Mouse (Mus musculus) ES-E14 (cell line): ENCODE measurements around the gene Slc26a1. TPM values are rescaled to one million over a fixed set of nuclear protein-coding genes. Genes with fewer than 3 reads are reported as not detected.

Source experiments
- DNase-seq: peaks from one replicate; pipeline ENCODE4 v3.0.0-alpha.2; 2013; ENCODE audit warnings: low read depth, low spot score
- H3K27ac ChIP-seq: 2 replicates; pipeline ENCODE4 v1.5.1; 2012; ENCODE audit warnings: low read depth, mild to moderate bottlenecking, low read length, moderate library complexity, mixed read lengths; ENCODE audit not compliant: poor library complexity, insufficient read depth, severe bottlenecking
- H3K36me3 ChIP-seq: 2 replicates; pipeline ENCODE4 v1.6.1; 2012; ENCODE audit warnings: mild to moderate bottlenecking, low read length, moderate library complexity, mixed read lengths; ENCODE audit not compliant: control insufficient read depth, poor library complexity, insufficient read depth, severe bottlenecking
- H3K4me1 ChIP-seq, 2 experiments: fragments of 150-350 bp in 1 of 2; sonication (generic) in 1 of 2; 2 replicates each; pipeline ENCODE4 v1.6.1; 2012; ENCODE audit warnings: low read length in 2 of 2, mild to moderate bottlenecking in 1 of 2, mixed read lengths in 1 of 2; ENCODE audit not compliant: control insufficient read depth in 2 of 2, insufficient read depth in 2 of 2, poor library complexity in 1 of 2
- H3K4me3 ChIP-seq, 2 experiments: fragments of 150-350 bp in 1 of 2; sonication (generic) in 1 of 2; 2 replicates each; pipeline ENCODE4 v1.5.1; 2012; ENCODE audit warnings: low read length in 2 of 2, low read depth in 1 of 2, mild to moderate bottlenecking in 1 of 2, mixed read lengths in 1 of 2; ENCODE audit not compliant: insufficient read depth in 1 of 2, poor library complexity in 1 of 2, severe bottlenecking in 1 of 2
- H3K9ac ChIP-seq: 2 replicates; pipeline ENCODE4 v1.6.1; 2012; ENCODE audit warnings: low read depth, mild to moderate bottlenecking, low read length, mixed read lengths; ENCODE audit not compliant: poor library complexity, insufficient read depth, severe bottlenecking
- H3K9me3 ChIP-seq: fragments of 150-350 bp; sonication (generic); 2 replicates; pipeline ENCODE4 v1.6.1; 2012; ENCODE audit warnings: low read depth, mild to moderate bottlenecking, low read length; ENCODE audit not compliant: control insufficient read depth, insufficient read depth
- CHD2 ChIP-seq: IDR thresholded peaks from 2 replicates; pipeline ENCODE4 v1.6.1; 2014; ENCODE audit warnings: mild to moderate bottlenecking, low read depth, low read length, inconsistent platforms
- HCFC1 ChIP-seq: IDR thresholded peaks from 2 replicates; pipeline ENCODE4 v1.6.1; 2012; ENCODE audit warnings: low read length, inconsistent platforms, borderline replicate concordance; ENCODE audit not compliant: insufficient read depth
- MAFK ChIP-seq: IDR thresholded peaks from 2 replicates; pipeline ENCODE4 v1.6.1; 2014; ENCODE audit warnings: mild to moderate bottlenecking, low read depth, low read length, inconsistent platforms; ENCODE audit not compliant: insufficient read depth
- ZC3H11A ChIP-seq: IDR thresholded peaks from 2 replicates; pipeline ENCODE4 v1.6.1; 2012; ENCODE audit warnings: low read depth, mild to moderate bottlenecking, inconsistent platforms, low read length, borderline replicate concordance
- ZNF384 ChIP-seq: IDR thresholded peaks from 2 replicates; pipeline ENCODE4 v1.6.1; 2012; ENCODE audit warnings: low read depth, low read length, inconsistent platforms
- in situ Hi-C, 2 experiments: fragments of 600-800 bp; cut with MboI; formaldehyde crosslinking; loops; one replicate each; pipeline ENCODE4 v1.15.1; 2025; ENCODE audit warnings: low sequenced_read_pairs in 2 of 2, inconsistent platforms in 1 of 2; ENCODE audit not compliant: unreplicated experiment in 2 of 2
- total RNA-seq: library from RNA; depleted of rRNA; stranded (reverse); fragments of 300-350 nt; gene quantifications from 2 replicates; pipeline ENCODE4 v1.2.3, GENCODE M21; 2012

Slc26a1 gene
- total RNA-seq, 1 experiment: 0.27 TPM

DNA sequence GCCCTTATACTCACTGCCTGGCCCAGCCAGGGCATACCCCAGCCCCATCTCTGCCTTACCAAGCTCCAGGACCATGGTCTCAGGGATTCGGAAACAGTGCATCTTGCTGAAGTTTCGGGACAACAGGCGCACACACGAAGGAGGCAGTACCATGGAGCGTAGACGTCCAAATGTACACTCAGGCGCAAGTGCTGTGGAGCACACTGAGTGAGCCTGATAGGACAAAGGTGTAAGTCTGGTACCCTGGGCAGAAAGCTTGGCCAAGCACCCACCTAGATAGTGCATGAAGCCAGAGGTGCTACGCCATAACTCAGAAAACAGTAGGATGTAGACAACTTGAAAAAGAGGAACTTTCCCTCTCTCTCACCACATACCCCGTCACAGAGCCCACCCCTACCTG, 20.0 kb downstream of the Slc26a1 start:
- in situ Hi-C loops: no loop called here
- H3K27ac ChIP-seq: no peak overlapping the region
- DNase-seq: no peak
- peaks cover 45% of the 10 kb centered on the region for H3K36me3 ChIP-seq
- no peak for TF ChIP-seq CHD2
- TF ChIP-seq ZNF384: no peak
- no peak for TF ChIP-seq ZC3H11A
- TF ChIP-seq MAFK: no peak
- no peak for TF ChIP-seq HCFC1
- no peak overlapping the region for H3K4me3 ChIP-seq
- H3K9ac ChIP-seq: no peak overlapping the region
- H3K4me1 ChIP-seq: peaks cover 0 to 2% of the 10 kb centered on the region in 2 experiments; a peak in 1 of 4 replicates
- no peaks in the 10 kb centered on the region for H3K9me3 ChIP-seq

DNA sequence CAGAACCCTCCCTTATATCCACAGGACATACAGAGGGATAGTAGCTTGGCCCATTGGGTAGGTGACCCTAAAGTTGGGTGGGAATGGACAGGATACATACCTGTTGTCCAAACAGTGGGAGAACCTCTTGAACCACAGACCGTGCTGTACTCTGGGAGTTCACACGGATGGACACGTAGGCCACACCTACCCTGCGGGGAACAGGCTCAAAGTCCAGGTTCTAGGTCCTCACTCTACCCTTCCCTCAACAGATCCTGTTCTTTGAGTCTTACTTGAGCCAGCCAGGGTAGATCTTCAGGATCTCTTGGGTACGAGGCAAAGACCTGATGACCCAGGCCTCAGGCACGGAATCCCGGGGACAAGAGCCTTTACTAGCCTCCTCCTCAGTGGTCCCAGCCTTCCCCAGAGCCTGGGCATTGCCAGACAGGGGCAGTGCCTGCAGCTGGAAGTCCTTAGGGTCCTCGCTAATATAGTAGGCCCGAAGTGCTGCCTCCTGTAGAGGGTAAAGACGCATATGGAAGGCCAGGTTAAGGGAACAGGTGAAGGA, 20.9 kb downstream of the Slc26a1 start:
- no peaks in the 10 kb centered on the region for H3K4me1 ChIP-seq
- no peak for DNase-seq
- in situ Hi-C loops: no loop called here
- no peak overlapping the region for H3K4me3 ChIP-seq
- no peak overlapping the region for H3K9ac ChIP-seq
- no peak overlapping the region for H3K27ac ChIP-seq
- no peak for TF ChIP-seq ZNF384
- no peak for TF ChIP-seq MAFK
- TF ChIP-seq HCFC1: no peak
- TF ChIP-seq CHD2: no peak
- no peak for TF ChIP-seq ZC3H11A
- peaks cover 48% of the 10 kb centered on the region for H3K36me3 ChIP-seq
- H3K9me3 ChIP-seq: no peaks in the 10 kb centered on the region

DNA sequence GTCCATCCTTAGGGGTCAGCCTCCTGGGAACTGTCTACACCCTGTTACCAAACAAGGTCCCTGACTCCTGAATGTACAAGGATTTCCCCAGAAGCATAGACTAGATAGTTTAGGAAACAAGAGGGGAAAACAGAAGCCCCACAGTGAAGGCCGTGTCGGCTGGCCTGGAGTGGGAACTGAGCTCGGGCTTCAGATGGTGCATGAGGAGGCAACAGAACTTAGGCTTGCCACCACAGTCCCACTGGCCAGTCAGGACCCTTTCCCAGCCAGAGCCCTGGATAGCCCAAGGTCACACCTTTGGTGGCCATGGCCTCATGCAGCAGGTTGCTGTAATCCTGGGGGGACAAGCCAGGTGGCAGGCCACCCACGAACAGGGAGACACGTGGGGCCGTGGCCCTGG, 22.0 kb downstream of the Slc26a1 start:
- Histone ChIP-seq H3K36me3 (peaks cover 53% of the 10 kb centered on the region), H3K9ac (no peak overlapping the region)
- in situ Hi-C loops: no loop called here

DNA sequence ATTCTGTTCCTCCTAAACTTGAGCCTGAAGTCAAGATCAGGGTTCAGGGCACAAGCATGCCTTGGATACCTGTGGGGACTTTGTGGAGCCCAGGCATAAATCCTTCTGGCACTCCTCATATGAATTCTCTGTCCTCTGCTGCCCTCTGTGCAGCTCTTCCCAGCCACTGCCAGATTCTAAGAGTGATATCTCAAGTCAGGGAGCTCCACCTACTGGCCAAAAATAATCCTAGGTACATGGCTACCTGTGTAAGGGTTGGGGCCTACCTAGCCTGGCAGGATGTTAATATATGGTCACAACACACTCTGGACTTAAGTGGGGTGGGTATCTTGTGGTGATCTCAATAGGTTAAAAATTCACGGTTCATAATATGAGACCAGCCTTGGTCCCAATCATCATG, 23.5 kb downstream of the Slc26a1 start:
- Histone ChIP-seq H3K4me3 (no peak overlapping the region), H3K9ac (no peak overlapping the region), H3K9me3 (no peaks in the 10 kb centered on the region), H3K36me3 (peaks cover 46% of the 10 kb centered on the region), H3K4me1 (no peaks in the 10 kb centered on the region), H3K27ac (no peak overlapping the region)
- TF ChIP-seq ZC3H11A (0 out of 2 replicates have a peak, but pooled peaks have one; percentile 2), CHD2 (no peak), ZNF384 (no peak), MAFK (no peak), HCFC1 (no peak)
- in situ Hi-C loops: no loop called here
- DNase-seq: peak; percentile 56

More for the DNA sequence above, 22.0 kb downstream of the Slc26a1 start:
- DNase-seq: no peak
- H3K4me3 ChIP-seq: no peak overlapping the region
- H3K4me1 ChIP-seq: no peaks in the 10 kb centered on the region
- H3K27ac ChIP-seq: no peak overlapping the region
- no peaks in the 10 kb centered on the region for H3K9me3 ChIP-seq
- TF ChIP-seq MAFK (no peak), HCFC1 (no peak), ZC3H11A (no peak), ZNF384 (no peak), CHD2 (no peak)
